Mouse (Mus musculus): ENCODE data around the gene Smarcal1.

GRCm38 (mm10) chr1:72567056-72567455 is 16.0 kb upstream of the Smarcal1 start:
- no peak for TF ChIP-seq CTCF (IDR thresholded peaks at IDR 0.05; ENCODE audit: low read depth, low read length)
- no peak for TF ChIP-seq POLR2A (IDR thresholded peaks at IDR 0.05; ENCODE audit: insufficient read depth, low read length)
- no peak for TF ChIP-seq EP300 (IDR thresholded peaks at IDR 0.05; ENCODE audit: insufficient read depth, low read depth, low read length)

Data from ES-Bruce4 (cell line).